Mouse (Mus musculus) bone marrow, adult 2 months (tissue): ENCODE measurements at regions not wholly inside any gene's neighbourhood (a gene's known extent, or its start where the extent isn't known, plus 50 kb on each side); places are given as distances from the start of the nearest gene placed in this dataset.

Source experiments
- H3K27ac ChIP-seq: fragments of 200-500 bp; 2 replicates; pipeline ENCODE4 v1.5.1; 2012; ENCODE audit warnings: low read depth, mild to moderate bottlenecking, control low read depth, inconsistent platforms, low read length; ENCODE audit not compliant: control insufficient read depth, poor library complexity, insufficient read depth
- H3K4me1 ChIP-seq: fragments of 200-500 bp; 2 replicates; pipeline ENCODE4 v1.6.1; 2011; ENCODE audit warnings: low read length; ENCODE audit not compliant: control insufficient read depth, insufficient read depth
- H3K4me3 ChIP-seq: fragments of 200-500 bp; replicated peaks from 2 replicates; pipeline ENCODE3; 2011; ENCODE audit warnings: mild to moderate bottlenecking, low read depth, low read length, control low read depth; ENCODE audit not compliant: control insufficient read depth
- CTCF ChIP-seq: fragments of 200-500 bp; IDR thresholded peaks from 2 replicates; pipeline ENCODE4 v1.5.1; 2011; ENCODE audit warnings: low read length, control low read depth; ENCODE audit not compliant: control insufficient read depth, insufficient read depth
- POLR2A ChIP-seq: fragments of 200-500 bp; IDR thresholded peaks from 2 replicates; pipeline ENCODE4 v1.6.1; 2011; ENCODE audit warnings: low read depth, mild to moderate bottlenecking, control low read depth, low read length, borderline replicate concordance; ENCODE audit not compliant: control insufficient read depth
- WGBS: fragments of 180-500 bp; shearing (Covaris S2); methylation state at CpG from one replicate; pipeline ENCODE4 v1.1.7; 2018; 5-methylcytosine and 5-hydroxymethylcytosine counted together

- H3K4me3 ChIP-seq = no peak overlapping the region
- TF ChIP-seq CTCF (no peak), POLR2A (no peak)
- H3K4me1 ChIP-seq = no peaks in the 10 kb centered on the region
- 29% methylated on average over 9 of the region's 9 CpGs for WGBS
- no peak overlapping the region for H3K27ac ChIP-seq
Observed at GRCm38 (mm10) chr13:52105989-52106642, 259.6 kb downstream of the Gadd45g start.

DNA sequence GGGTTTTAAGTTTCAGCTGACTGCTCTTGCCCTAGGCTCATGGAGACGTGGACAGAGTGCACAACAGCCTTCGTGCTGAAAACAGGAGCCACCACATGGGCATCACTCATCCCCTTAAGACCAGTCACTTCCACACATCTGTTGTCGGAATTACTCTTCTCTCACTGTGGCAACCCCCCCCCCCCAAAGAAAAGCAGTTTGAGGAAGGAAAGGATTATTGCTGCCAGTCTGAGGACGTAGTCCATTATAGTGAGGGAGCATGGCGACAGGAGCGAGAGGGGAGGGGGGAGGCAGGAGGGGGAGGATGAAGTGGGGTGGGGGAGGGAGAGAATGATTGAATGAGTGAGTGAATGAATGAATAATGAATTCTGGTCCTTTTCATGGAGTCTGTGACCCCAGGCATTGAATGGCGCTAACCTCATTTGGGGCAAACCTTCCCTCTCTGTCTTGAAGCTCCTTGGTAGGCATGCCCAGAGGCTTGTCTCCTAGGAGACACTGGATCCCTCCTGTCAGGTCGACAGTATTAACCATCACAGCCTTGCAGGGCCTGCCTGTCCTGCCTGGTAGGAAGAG lies 262.0 kb downstream of the Gadd45g start:
- TF ChIP-seq POLR2A (no peak), CTCF (no peak)
- WGBS = 55% methylated on average over 8 of the region's 8 CpGs
- Histone ChIP-seq H3K27ac (no peak overlapping the region), H3K4me1 (no peaks in the 10 kb centered on the region), H3K4me3 (no peak overlapping the region)

GRCm38 (mm10) chr13:52109039-52109759 lies 262.7 kb downstream of the Gadd45g start:
- H3K4me3 ChIP-seq = no peak overlapping the region
- TF ChIP-seq POLR2A (no peak), CTCF (no peak)
- H3K4me1 ChIP-seq = no peaks in the 10 kb centered on the region
- no peak overlapping the region for H3K27ac ChIP-seq
- WGBS = 53% methylated on average over 17 of the region's 17 CpGs

DNA sequence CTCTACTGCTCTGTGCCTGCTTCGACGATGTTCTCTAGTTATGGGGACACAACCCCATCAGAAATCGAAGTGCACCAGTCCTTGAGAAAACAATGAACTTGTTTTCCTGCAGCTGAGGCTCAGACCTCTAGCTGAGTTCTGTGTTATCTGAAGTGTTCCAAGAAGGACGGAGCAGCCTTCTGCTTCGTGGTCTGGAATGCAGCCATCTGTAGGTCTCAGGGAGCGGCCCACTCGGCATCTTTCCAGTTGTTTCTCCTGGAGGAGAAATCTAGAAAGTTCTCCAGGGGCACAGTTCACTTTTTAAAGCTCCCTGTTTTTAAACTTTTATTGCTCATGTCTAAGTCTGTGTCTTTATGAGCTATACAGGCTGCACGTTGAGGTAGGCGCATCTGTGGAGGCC lies 264.3 kb downstream of the Gadd45g start:
- H3K4me3 ChIP-seq = no peak overlapping the region
- 40% methylated on average over 9 of the region's 9 CpGs for whole genome bisulfite sequencing
- TF ChIP-seq POLR2A (no peak), CTCF (no peak)
- no peaks in the 10 kb centered on the region for H3K4me1 ChIP-seq
- H3K27ac ChIP-seq = no peak overlapping the region

DNA sequence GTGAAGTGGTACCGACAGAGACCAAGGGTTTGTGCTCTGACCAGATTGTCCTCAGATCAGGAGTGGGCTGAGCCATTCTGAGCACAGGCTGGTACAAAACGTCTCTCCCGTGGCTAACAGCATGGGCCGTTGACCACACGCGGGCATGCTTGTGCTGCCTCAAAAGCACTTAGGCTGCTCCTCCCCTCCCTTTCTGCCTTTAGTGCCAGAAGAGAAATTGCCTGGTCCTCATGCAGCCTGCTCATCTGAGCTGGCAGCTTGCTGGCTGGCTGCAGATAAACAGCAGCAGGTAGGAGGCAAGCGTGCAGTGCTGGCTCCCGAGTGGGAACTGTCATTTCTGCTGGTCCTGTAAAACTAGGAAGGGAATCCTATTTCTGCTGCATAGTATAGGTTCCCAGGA lies 267.1 kb downstream of the Gadd45g start:
- Histone ChIP-seq H3K4me3 (no peak overlapping the region), H3K4me1 (no peaks in the 10 kb centered on the region), H3K27ac (no peak overlapping the region)
- 63% methylated on average over 8 of the region's 8 CpGs for WGBS
- TF ChIP-seq POLR2A (no peak), CTCF (no peak)

DNA sequence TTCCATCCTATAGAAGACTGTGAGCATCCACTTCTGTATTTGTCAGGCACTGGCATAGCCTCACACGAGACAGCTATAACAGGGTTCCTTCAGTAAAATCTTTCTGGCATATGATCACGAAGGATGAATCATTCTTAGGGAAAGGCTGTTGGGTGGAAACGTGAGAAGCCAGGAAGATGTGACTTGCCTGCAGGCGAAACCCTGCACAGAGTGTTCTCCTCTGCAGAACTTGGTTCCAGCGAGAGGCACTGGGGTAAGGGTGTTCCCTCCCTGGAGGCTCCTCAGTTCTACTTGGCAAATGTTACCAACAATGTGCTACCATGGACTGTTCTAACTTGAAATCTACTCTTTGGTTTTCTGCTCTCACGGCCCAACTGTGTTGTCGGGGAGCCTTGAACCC lies 268.0 kb downstream of the Gadd45g start:
- WGBS = 80% methylated on average over 7 of the region's 7 CpGs
- no peak overlapping the region for H3K27ac ChIP-seq
- H3K4me1 ChIP-seq = no peaks in the 10 kb centered on the region
- no peak for TF ChIP-seq POLR2A
- no peak for TF ChIP-seq CTCF
- H3K4me3 ChIP-seq = no peak overlapping the region

GRCm38 (mm10) chr13:52114962-52115361 lies 268.5 kb downstream of the Gadd45g start:
- Histone ChIP-seq H3K4me3 (no peak overlapping the region), H3K27ac (no peak overlapping the region), H3K4me1 (no peaks in the 10 kb centered on the region)
- WGBS = 42% methylated on average over 6 of the region's 6 CpGs
- TF ChIP-seq POLR2A = no peak
- no peak for TF ChIP-seq CTCF

DNA sequence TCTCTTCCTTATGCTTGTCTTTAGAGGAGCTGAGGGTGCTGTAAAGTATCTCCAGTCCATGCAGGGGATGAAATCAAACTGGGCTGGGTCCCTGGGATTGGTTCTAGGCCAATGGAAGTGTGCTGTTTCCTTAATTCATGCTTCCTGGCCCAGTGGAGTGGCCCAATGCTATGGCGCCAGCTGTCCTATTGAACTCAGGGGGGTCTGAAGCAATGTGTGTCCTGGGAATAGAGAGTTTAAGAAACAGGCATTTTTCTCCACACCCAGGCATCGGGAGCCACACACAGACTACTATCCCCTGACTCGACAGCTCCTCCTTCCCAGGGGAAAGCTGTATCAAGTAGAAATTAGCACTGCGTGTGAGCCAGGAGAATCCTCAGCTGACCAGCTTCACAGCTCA lies 269.8 kb downstream of the Gadd45g start:
- no peak overlapping the region for H3K27ac ChIP-seq
- no peak overlapping the region for H3K4me3 ChIP-seq
- H3K4me1 ChIP-seq = no peaks in the 10 kb centered on the region
- 82% methylated on average over 4 of the region's 4 CpGs for WGBS
- no peak for TF ChIP-seq CTCF
- TF ChIP-seq POLR2A = no peak
